Mouse (Mus musculus): ENCODE measurements around the gene Tex52. TPM values are rescaled to one million over a fixed set of nuclear protein-coding genes. Genes with fewer than 3 reads are reported as not detected.

Gene Tex52
- total and polyA plus RNA-seq, 3 experiments, result 0.07 TPM; not detected in 2

DNA sequence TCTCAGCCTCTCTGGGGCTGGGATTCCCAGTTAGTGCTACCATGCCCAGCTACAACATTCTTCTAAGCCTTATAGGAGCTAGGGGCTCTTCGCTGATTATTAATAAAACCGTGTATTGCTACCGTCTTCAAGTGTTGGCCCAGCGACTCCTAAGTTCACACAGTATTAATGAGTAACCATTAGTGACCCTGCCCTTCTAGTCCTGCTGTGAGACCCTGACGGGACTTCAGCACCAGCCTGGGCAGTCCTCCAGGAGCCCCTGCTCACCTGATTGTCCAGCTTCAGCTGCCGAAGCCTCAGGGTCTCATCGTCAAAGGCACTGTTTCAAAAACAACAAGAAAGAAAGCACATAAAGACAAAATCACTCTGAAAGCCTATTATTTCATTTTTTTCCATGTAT, 37.8 kb upstream of the Tex52 start:
- no peak overlapping the region for H3K9ac ChIP-seq (ENCODE audit: control insufficient read depth, low read depth, low read length, poor library complexity, severe bottlenecking)
- TF ChIP-seq HCFC1 (IDR thresholded peaks at IDR 0.05; ENCODE audit: low read depth, low read length) (no peak), POLR2AphosphoS2 (IDR thresholded peaks at IDR 0.05; ENCODE audit: low read length) (no peak), MAZ (IDR thresholded peaks at IDR 0.05; ENCODE audit: low read depth, low read length) (no peak)
- no peak overlapping the region for H3K4me3 ChIP-seq (ENCODE audit: control insufficient read depth in 1 of 2, insufficient read depth in 1 of 2, low read depth in 2 of 2, low read length in 2 of 2)
- peaks cover 0 to 2% of the 10 kb centered on the region in 2 experiments; a peak in 1 of 4 replicates for H3K36me3 ChIP-seq (ENCODE audit: control insufficient read depth in 1 of 2, insufficient read depth in 2 of 2, low read length in 2 of 2)
- no peak for DNase-seq (ENCODE audit: low read depth, low spot score)
- H3K27me3 ChIP-seq (ENCODE audit: control insufficient read depth in 1 of 2, insufficient read depth in 2 of 2, low read length in 2 of 2), result no peaks in the 10 kb centered on the region
- no peak overlapping the region for H3K27ac ChIP-seq (ENCODE audit: control insufficient read depth, low read depth, low read length)
- no peaks in the 10 kb centered on the region for H3K79me2 ChIP-seq (ENCODE audit: control insufficient read depth, insufficient read depth, low read length, poor library complexity)
- H3K9me3 ChIP-seq (replicated peaks; ENCODE audit: insufficient read depth, low read length), result no peaks in the 10 kb centered on the region
- H3K4me1 ChIP-seq (ENCODE audit: control insufficient read depth in 1 of 2, insufficient read depth in 2 of 2, low read length in 2 of 2), result no peaks in the 10 kb centered on the region

DNA sequence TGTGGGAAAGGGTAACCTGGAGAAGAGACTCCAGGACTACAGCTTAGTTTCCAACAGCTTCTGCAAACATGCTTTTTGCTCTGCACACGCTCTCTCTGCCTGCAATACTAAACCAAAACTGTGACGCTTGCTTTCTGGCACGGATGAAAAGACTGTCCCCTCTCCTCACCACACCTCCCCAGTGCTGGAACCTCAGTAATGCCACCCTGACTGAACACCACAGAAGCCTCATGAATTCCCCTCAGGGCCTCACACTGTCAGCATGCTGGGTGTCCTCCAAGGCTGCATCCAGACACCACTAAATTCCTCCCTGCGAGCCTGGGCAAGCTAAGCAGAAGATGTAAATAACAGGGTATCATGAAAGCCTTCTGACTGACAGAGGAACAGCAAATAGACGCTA, 36.4 kb upstream of the Tex52 start:
- Histone ChIP-seq H3K9me3 (replicated peaks; ENCODE audit: insufficient read depth, low read length) (no peaks in the 10 kb centered on the region), H3K4me1 (ENCODE audit: control insufficient read depth in 1 of 2, insufficient read depth in 2 of 2, low read length in 2 of 2) (no peaks in the 10 kb centered on the region), H3K27me3 (ENCODE audit: control insufficient read depth in 1 of 2, insufficient read depth in 2 of 2, low read length in 2 of 2) (no peaks in the 10 kb centered on the region), H3K36me3 (ENCODE audit: control insufficient read depth in 1 of 2, insufficient read depth in 2 of 2, low read length in 2 of 2) (peaks cover 0 to 2% of the 10 kb centered on the region in 2 experiments; a peak in 1 of 4 replicates), H3K4me3 (ENCODE audit: control insufficient read depth in 1 of 2, insufficient read depth in 1 of 2, low read depth in 2 of 2, low read length in 2 of 2) (no peak overlapping the region), H3K79me2 (ENCODE audit: control insufficient read depth, insufficient read depth, low read length, poor library complexity) (no peaks in the 10 kb centered on the region), H3K27ac (ENCODE audit: control insufficient read depth, low read depth, low read length) (no peak overlapping the region), H3K9ac (ENCODE audit: control insufficient read depth, low read depth, low read length, poor library complexity, severe bottlenecking) (no peak overlapping the region)
- TF ChIP-seq ZKSCAN1 (IDR thresholded peaks at IDR 0.05; ENCODE audit: low read depth, low read length) (no peak), SIN3A (IDR thresholded peaks at IDR 0.05; ENCODE audit: low read length) (no peak), EP300 (IDR thresholded peaks at IDR 0.05; ENCODE audit: low read depth in 1 of 2, low read length in 2 of 2) (no peak), POLR2AphosphoS5 (IDR thresholded peaks at IDR 0.05; ENCODE audit: borderline replicate concordance, low read depth, low read length) (no peak), MXI1 (IDR thresholded peaks at IDR 0.05; ENCODE audit: low read depth, low read length) (no peak), BHLHE40 (IDR thresholded peaks at IDR 0.05; ENCODE audit: borderline replicate concordance, low read depth, low read length) (no peak), E2F4 (IDR thresholded peaks at IDR 0.05; ENCODE audit: borderline replicate concordance, low read depth, low read length) (no peak), NELFE (IDR thresholded peaks at IDR 0.05; ENCODE audit: low read depth, low read length) (no peak), JUND (IDR thresholded peaks at IDR 0.05; ENCODE audit: low read depth, low read length) (no peak), POLR2AphosphoS2 (IDR thresholded peaks at IDR 0.05; ENCODE audit: low read length) (no peak), MAFK (IDR thresholded peaks at IDR 0.05; ENCODE audit: borderline replicate concordance, low read depth, low read length) (no peak)
- DNase-seq (ENCODE audit: low read depth, low spot score), result no peak

DNA sequence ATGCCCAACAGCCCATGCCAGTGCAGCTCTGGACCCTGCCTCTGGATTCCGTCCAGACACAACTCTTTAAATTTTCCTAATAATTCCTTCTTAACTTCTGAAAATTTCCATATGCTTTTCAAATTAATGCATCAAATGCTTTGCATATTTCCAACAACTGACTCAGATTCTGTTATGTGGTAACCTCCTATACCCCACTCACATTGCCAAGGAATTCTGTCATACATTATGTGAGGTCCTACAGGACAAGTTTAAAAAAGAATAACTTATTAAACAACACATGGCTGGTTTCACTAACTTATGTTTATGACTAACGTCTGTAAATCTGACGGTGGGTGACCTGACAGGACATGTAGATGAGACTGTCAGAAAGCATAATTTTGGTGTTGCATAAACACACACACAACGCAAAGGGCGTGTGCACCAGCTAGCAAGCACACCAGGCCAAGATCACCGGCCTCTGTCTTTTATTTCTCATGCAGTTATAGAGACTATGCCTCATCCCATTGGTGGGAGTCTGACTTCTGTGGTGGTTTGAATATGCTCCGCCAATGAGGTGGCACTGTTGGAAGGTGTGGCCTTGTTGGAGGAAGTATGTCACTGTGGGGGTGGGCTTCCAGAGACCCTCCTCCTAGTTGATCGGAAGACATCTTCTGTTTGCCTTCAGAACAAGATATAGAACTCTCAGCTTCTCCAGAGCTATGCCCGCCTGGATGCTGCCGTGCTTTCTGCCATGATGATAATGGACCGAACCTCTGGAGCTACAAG, 33.1 kb upstream of the Tex52 start:
- Histone ChIP-seq H3K27ac (ENCODE audit: control insufficient read depth, low read depth, low read length) (no peak overlapping the region), H3K9me3 (replicated peaks; ENCODE audit: insufficient read depth, low read length) (no peaks in the 10 kb centered on the region), H3K4me1 (ENCODE audit: control insufficient read depth in 1 of 2, insufficient read depth in 2 of 2, low read length in 2 of 2) (peaks cover 2 to 14% of the 10 kb centered on the region in 2 experiments; a peak in 2 of 4 replicates), H3K27me3 (ENCODE audit: control insufficient read depth in 1 of 2, insufficient read depth in 2 of 2, low read length in 2 of 2) (no peaks in the 10 kb centered on the region), H3K36me3 (ENCODE audit: control insufficient read depth in 1 of 2, insufficient read depth in 2 of 2, low read length in 2 of 2) (peaks cover 0 to 13% of the 10 kb centered on the region in 2 experiments; a peak in 2 of 4 replicates), H3K4me3 (ENCODE audit: control insufficient read depth in 1 of 2, insufficient read depth in 1 of 2, low read depth in 2 of 2, low read length in 2 of 2) (no peak overlapping the region), H3K79me2 (ENCODE audit: control insufficient read depth, insufficient read depth, low read length, poor library complexity) (no peaks in the 10 kb centered on the region), H3K9ac (ENCODE audit: control insufficient read depth, low read depth, low read length, poor library complexity, severe bottlenecking) (no peak overlapping the region)
- TF ChIP-seq SMC3 (IDR thresholded peaks at IDR 0.05; ENCODE audit: low read depth, low read length) (no peak), NELFE (IDR thresholded peaks at IDR 0.05; ENCODE audit: low read depth, low read length) (no peak), USF1 (IDR thresholded peaks at IDR 0.05; ENCODE audit: low read depth, low read length) (no peak), JUND (IDR thresholded peaks at IDR 0.05; ENCODE audit: low read depth, low read length) (no peak), ZKSCAN1 (IDR thresholded peaks at IDR 0.05; ENCODE audit: low read depth, low read length) (no peak), CTCF (IDR thresholded peaks at IDR 0.05 in 2 of 3, conservative IDR thresholded peaks at IDR 0.05 in 1 of 3; ENCODE audit: control insufficient read depth in 1 of 3, insufficient read depth in 1 of 3, low read depth in 2 of 3, low read length in 3 of 3, poor library complexity in 1 of 3, severe bottlenecking in 1 of 3) (no peak), ELF1 (IDR thresholded peaks at IDR 0.05; ENCODE audit: low read depth, low read length) (no peak), EP300 (IDR thresholded peaks at IDR 0.05; ENCODE audit: low read depth in 1 of 2, low read length in 2 of 2) (no peak), ZNF384 (IDR thresholded peaks at IDR 0.05; ENCODE audit: low read depth, low read length) (no peak)
- DNase-seq (ENCODE audit: low read depth, low spot score), result no peak
